Mouse (Mus musculus): ENCODE results near the gene Dgkg.

Gene Dgkg

GRCm38 (mm10) chr16:22645256-22645655, 11.8 kb downstream of the Dgkg start:
- DNase-seq (ENCODE audit: low spot score), result no peak

GRCm38 (mm10) chr16:22643460-22643859, 13.6 kb downstream of the Dgkg start:
- DNase-seq (ENCODE audit: low spot score), result no peak

- DNase-seq (ENCODE audit: low spot score), result no peak
Measured at GRCm38 (mm10) chr16:22642953-22643352, 14.1 kb downstream of the Dgkg start.

GRCm38 (mm10) chr16:22642054-22642453, 15.0 kb downstream of the Dgkg start:
- no peak for DNase-seq (ENCODE audit: low spot score)

- no peak for DNase-seq (ENCODE audit: low spot score)
Measured at GRCm38 (mm10) chr16:22641588-22641987, 15.4 kb downstream of the Dgkg start.

GRCm38 (mm10) chr16:22637311-22637710, 19.7 kb downstream of the Dgkg start:
- no peak for DNase-seq (ENCODE audit: low spot score)

GRCm38 (mm10) chr16:22635706-22636105, 21.3 kb downstream of the Dgkg start:
- no peak for DNase-seq (ENCODE audit: low spot score)

- DNase-seq (ENCODE audit: low spot score), result no peak
Measured at GRCm38 (mm10) chr16:22633063-22633462, 24.0 kb downstream of the Dgkg start.

- no peak for DNase-seq (ENCODE audit: low spot score)
Measured at GRCm38 (mm10) chr16:22630351-22630750, 26.7 kb downstream of the Dgkg start.

GRCm38 (mm10) chr16:22629900-22630299, 27.1 kb downstream of the Dgkg start:
- no peak for DNase-seq (ENCODE audit: low spot score)

GRCm38 (mm10) chr16:22625987-22626386, 31.0 kb downstream of the Dgkg start:
- no peak for DNase-seq (ENCODE audit: low spot score)

- DNase-seq (ENCODE audit: low spot score), result no peak
Measured at GRCm38 (mm10) chr16:22625412-22625811, 31.6 kb downstream of the Dgkg start.

GRCm38 (mm10) chr16:22622286-22622685, 34.7 kb downstream of the Dgkg start:
- no peak for DNase-seq (ENCODE audit: low spot score)

GRCm38 (mm10) chr16:22621299-22621920, 35.6 kb downstream of the Dgkg start:
- DNase-seq (ENCODE audit: low spot score), result no peak

GRCm38 (mm10) chr16:22618424-22619056, 38.5 kb downstream of the Dgkg start:
- no peak for DNase-seq (ENCODE audit: low spot score)

- no peak for DNase-seq (ENCODE audit: low spot score)
Measured at GRCm38 (mm10) chr16:22615805-22616204, 41.2 kb downstream of the Dgkg start.

- no peak for DNase-seq (ENCODE audit: low spot score)
Measured at GRCm38 (mm10) chr16:22613186-22614073, 43.6 kb downstream of the Dgkg start.

- DNase-seq (ENCODE audit: low spot score), result no peak
Measured at GRCm38 (mm10) chr16:22608046-22608445, 49.0 kb downstream of the Dgkg start.

GRCm38 (mm10) chr16:22606989-22607388, 50.0 kb downstream of the Dgkg start:
- no peak for DNase-seq (ENCODE audit: low spot score)

GRCm38 (mm10) chr16:22602399-22602798, 54.6 kb downstream of the Dgkg start:
- no peak for DNase-seq (ENCODE audit: low spot score)

- no peak for DNase-seq (ENCODE audit: low spot score)
Measured at GRCm38 (mm10) chr16:22601756-22602155, 55.3 kb downstream of the Dgkg start.

- no peak for DNase-seq (ENCODE audit: low spot score)
Measured at GRCm38 (mm10) chr16:22600108-22600699, 56.8 kb downstream of the Dgkg start.

- DNase-seq (ENCODE audit: low spot score), result no peak
Measured at GRCm38 (mm10) chr16:22598741-22599140, 58.3 kb downstream of the Dgkg start.
